Mouse (Mus musculus): Measurements from ENCODE around the gene Faah.

- no peak for TF ChIP-seq CTCF (IDR thresholded peaks at IDR 0.05; ENCODE audit: control insufficient read depth, insufficient read depth, insufficient replicate concordance, low read depth, low read length)
- no peak for TF ChIP-seq POLR2A (IDR thresholded peaks at IDR 0.05; ENCODE audit: control insufficient read depth, low read depth, low read length)
Measured at GRCm38 (mm10) chr4:116059012-116059726, 41.4 kb upstream of the Faah start.

Data from testis, adult 2 months (tissue).